Mouse (Mus musculus) neutrophil, adult 5-6 weeks (primary cell): Measurements from ENCODE around the gene Ubap2l. TPM values are rescaled to one million over a fixed set of nuclear protein-coding genes. Genes with fewer than 3 reads are reported as not detected.

ENCODE experiments used
- ATAC-seq: fragments of 151-379, 151-347 bp; 2 replicates; pipeline ENCODE4 v1.8.0; 2017; ENCODE audit warnings: mild to moderate bottlenecking, moderate TSS enrichment; ENCODE audit not compliant: insufficient number of reproducible peaks, poor library complexity, low FRiP score, severe bottlenecking; ENCODE audit errors: extremely low read depth
- total RNA-seq: library from RNA; stranded (forward); fragments of 200-1000 nt; gene quantifications from 2 replicates; pipeline ENCODE4 v1.2.3, GENCODE M21; 2017

The Ubap2l gene
- total RNA-seq, 1 experiment from 2014 or later, result 235 TPM

DNA sequence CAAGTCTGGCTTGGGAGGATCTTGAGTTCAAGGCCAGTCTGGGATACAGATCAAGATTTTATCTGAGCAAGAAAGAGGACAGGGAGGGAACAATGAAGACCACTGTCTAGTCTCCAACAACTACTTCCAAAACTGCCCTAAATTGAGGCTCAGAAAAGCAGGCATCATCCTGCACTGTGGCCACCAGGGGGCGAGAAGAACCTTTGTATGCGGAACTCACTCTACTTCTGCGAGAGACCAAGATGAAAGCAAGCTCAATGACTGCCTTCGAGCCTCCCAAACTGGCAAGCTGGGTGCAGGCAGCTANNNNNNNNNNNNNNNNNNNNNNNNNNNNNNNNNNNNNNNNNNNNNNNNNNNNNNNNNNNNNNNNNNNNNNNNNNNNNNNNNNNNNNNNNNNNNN, 99.0 kb downstream of the Ubap2l start:
- ATAC-seq, result peak; percentile 73

Other genes with a start within 250 kb of the Ubap2l start
- 0.23 and 0.25 TPM in 2 replicates for gene She, start 221.3 kb downstream of the Ubap2l start, total RNA-seq
- gene Il6ra, start 139.4 kb downstream of the Ubap2l start, total RNA-seq, result 46.4 and 50.0 TPM in 2 replicates
- 37.9 and 45.4 TPM in 2 replicates for gene Atp8b2, start 89.1 kb downstream of the Ubap2l start, total RNA-seq
- gene Hax1, start 53.8 kb downstream of the Ubap2l start, total RNA-seq, result 56.1 and 62.5 TPM in 2 replicates
- 95.8 and 104 TPM in 2 replicates for gene 4933434E20Rik, start 992 bp downstream of the Ubap2l start, total RNA-seq
- gene Tpm3, start 20.0 kb upstream of the Ubap2l start, total RNA-seq, result 950 and 1,052 TPM in 2 replicates
- gene Nup210l, start 51.5 kb upstream of the Ubap2l start, total RNA-seq, result 2.2 and 2.7 TPM in 2 replicates
- 6,147 and 6,362 TPM in 2 replicates for gene Rps27, start 161.0 kb upstream of the Ubap2l start, total RNA-seq
- gene Rab13, start 161.1 kb upstream of the Ubap2l start, total RNA-seq, result 1.4 and 2.0 TPM in 2 replicates
- gene Jtb, start 179.0 kb upstream of the Ubap2l start, total RNA-seq, result 63.0 and 65.2 TPM in 2 replicates
- gene Creb3l4, start 190.9 kb upstream of the Ubap2l start, total RNA-seq, result not detected in 2 replicates
- gene Slc39a1, start 195.5 kb upstream of the Ubap2l start, total RNA-seq, result 32.4 and 34.4 TPM in 2 replicates
- 66.4 and 76.5 TPM in 2 replicates for gene Crtc2, start 201.5 kb upstream of the Ubap2l start, total RNA-seq
- gene Dennd4b, start 212.6 kb upstream of the Ubap2l start, total RNA-seq, result 59.8 and 70.4 TPM in 2 replicates
- gene Gatad2b, start 240.6 kb upstream of the Ubap2l start, total RNA-seq, result 56.0 and 64.1 TPM in 2 replicates